Mouse (Mus musculus) MEL (cell line): ENCODE results near the gene Arrb1. TPM values are rescaled to one million over a fixed set of nuclear protein-coding genes. Genes with fewer than 3 reads are reported as not detected.

Source experiments
- DNase-seq: peaks from one replicate; pipeline ENCODE4 v3.0.0; 2011; ENCODE audit warnings: low read depth, low spot score
- H3K27ac ChIP-seq: 2 replicates; pipeline ENCODE4 v1.5.1; 2012; ENCODE audit warnings: low read depth, mild to moderate bottlenecking, control low read depth, low read length, moderate library complexity; ENCODE audit not compliant: control insufficient read depth
- H3K27me3 ChIP-seq, 2 experiments: fragments of 150-350 bp in 1 of 2; sonication (generic) in 1 of 2; 2 replicates each; pipeline ENCODE4 v1.6.1; 2012; ENCODE audit warnings: low read length in 2 of 2, mild to moderate bottlenecking in 2 of 2, improper control_type of control experiment in 1 of 2, moderate library complexity in 1 of 2; ENCODE audit not compliant: insufficient read depth in 2 of 2, control insufficient read depth in 1 of 2
- H3K36me3 ChIP-seq, 2 experiments: 2 replicates each; pipeline ENCODE4 v1.6.1; 2012 to 2014; ENCODE audit warnings: low read length in 2 of 2, improper control_type of control experiment in 1 of 2, inconsistent platforms in 1 of 2, mild to moderate bottlenecking in 1 of 2; ENCODE audit not compliant: insufficient read depth in 2 of 2, control insufficient read depth in 1 of 2
- H3K4me1 ChIP-seq, 2 experiments: fragments of 150-350 bp in 1 of 2; sonication (generic) in 1 of 2; 2 replicates each; pipeline ENCODE4 v1.6.1; 2012; ENCODE audit warnings: low read length in 2 of 2, improper control_type of control experiment in 1 of 2, mild to moderate bottlenecking in 1 of 2; ENCODE audit not compliant: insufficient read depth in 2 of 2, control insufficient read depth in 1 of 2
- H3K4me3 ChIP-seq, 2 experiments: fragments of 150-350 bp in 1 of 2; sonication (generic) in 1 of 2; 2 replicates each; pipeline ENCODE4 v1.5.1; 2012; ENCODE audit warnings: low read depth in 2 of 2, low read length in 2 of 2, mild to moderate bottlenecking in 2 of 2, moderate library complexity in 2 of 2, control low read depth in 1 of 2, improper control_type of control experiment in 1 of 2; ENCODE audit not compliant: control insufficient read depth in 1 of 2, insufficient read depth in 1 of 2
- H3K79me2 ChIP-seq: 2 replicates; pipeline ENCODE4 v1.6.1; 2012; ENCODE audit warnings: mild to moderate bottlenecking, low read length, moderate library complexity; ENCODE audit not compliant: control insufficient read depth, poor library complexity, insufficient read depth
- H3K9ac ChIP-seq: 2 replicates; pipeline ENCODE4 v1.6.1; 2012; ENCODE audit warnings: low read depth, mild to moderate bottlenecking, control low read depth, low read length, moderate library complexity; ENCODE audit not compliant: control insufficient read depth, poor library complexity, severe bottlenecking
- H3K9me3 ChIP-seq: fragments of 150-350 bp; sonication (generic); replicated peaks from 2 replicates; pipeline ENCODE4 v1.6.1; 2012; ENCODE audit warnings: mild to moderate bottlenecking, low read length, improper control_type of control experiment, moderate library complexity; ENCODE audit not compliant: insufficient read depth
- CTCF ChIP-seq, 3 experiments: IDR thresholded peaks in 2 of 3; conservative IDR thresholded peaks in 1 of 3; 2 replicates each; pipeline ENCODE4 v1.5.1; 2011 to 2012; ENCODE audit warnings: low read length in 3 of 3, low read depth in 2 of 3, mild to moderate bottlenecking in 2 of 3, improper control_type of control experiment in 1 of 3, inconsistent platforms in 1 of 3, mixed read lengths in 1 of 3, moderate library complexity in 1 of 3; ENCODE audit not compliant: control insufficient read depth in 1 of 3, insufficient read depth in 1 of 3, poor library complexity in 1 of 3, severe bottlenecking in 1 of 3
- HCFC1 ChIP-seq: IDR thresholded peaks from 2 replicates; pipeline ENCODE4 v1.6.1; 2012; ENCODE audit warnings: low read depth, mild to moderate bottlenecking, inconsistent platforms, low read length, improper control_type of control experiment, moderate library complexity
- JUND ChIP-seq: IDR thresholded peaks from 2 replicates; pipeline ENCODE4 v1.6.1; 2011; ENCODE audit warnings: low read depth, mild to moderate bottlenecking, improper control_type of control experiment, low read length
- MAFK ChIP-seq: IDR thresholded peaks from 2 replicates; pipeline ENCODE4 v1.6.1; 2011; ENCODE audit warnings: low read depth, mild to moderate bottlenecking, low read length, improper control_type of control experiment, borderline replicate concordance
- MXI1 ChIP-seq: IDR thresholded peaks from 2 replicates; pipeline ENCODE4 v1.6.1; 2011; ENCODE audit warnings: mild to moderate bottlenecking, low read depth, low read length, improper control_type of control experiment
- MYB ChIP-seq: IDR thresholded peaks from 2 replicates; pipeline ENCODE4 v1.6.1; 2011; ENCODE audit warnings: mild to moderate bottlenecking, low read depth, low read length, improper control_type of control experiment
- POLR2A ChIP-seq, 2 experiments: IDR thresholded peaks; 2 replicates each; pipeline ENCODE4 v1.6.1; 2011 to 2012; ENCODE audit warnings: low read length in 2 of 2, mild to moderate bottlenecking in 2 of 2, control low read depth in 1 of 2, improper control_type of control experiment in 1 of 2, low read depth in 1 of 2, moderate library complexity in 1 of 2; ENCODE audit not compliant: control insufficient read depth in 1 of 2, insufficient read depth in 1 of 2, poor library complexity in 1 of 2
- POLR2AphosphoS2 ChIP-seq: IDR thresholded peaks from 2 replicates; pipeline ENCODE4 v1.6.1; 2011; ENCODE audit warnings: low read length, improper control_type of control experiment
- RAD21 ChIP-seq: IDR thresholded peaks from 2 replicates; pipeline ENCODE4 v1.6.1; 2011; ENCODE audit warnings: mild to moderate bottlenecking, low read depth, low read length, improper control_type of control experiment
- SIN3A ChIP-seq: IDR thresholded peaks from 2 replicates; pipeline ENCODE4 v1.6.1; 2012; ENCODE audit warnings: low read length, improper control_type of control experiment, inconsistent platforms
- SMC3 ChIP-seq: IDR thresholded peaks from 2 replicates; pipeline ENCODE4 v1.6.1; 2011; ENCODE audit warnings: low read depth, low read length, improper control_type of control experiment
- TBP ChIP-seq: IDR thresholded peaks from 2 replicates; pipeline ENCODE4 v1.8.0; 2011; ENCODE audit warnings: low read depth, low read length, improper control_type of control experiment
- ZC3H11A ChIP-seq: IDR thresholded peaks from 2 replicates; pipeline ENCODE4 v1.6.1; 2012; ENCODE audit warnings: low read depth, mild to moderate bottlenecking, inconsistent platforms, low read length, improper control_type of control experiment
- ZMIZ1 ChIP-seq: IDR thresholded peaks from 2 replicates; pipeline ENCODE4 v1.6.1; 2012; ENCODE audit warnings: low read depth, mild to moderate bottlenecking, inconsistent platforms, low read length, improper control_type of control experiment, moderate library complexity
- ZNF384 ChIP-seq: IDR thresholded peaks from 2 replicates; pipeline ENCODE4 v1.6.1; 2012; ENCODE audit warnings: low read depth, mild to moderate bottlenecking, inconsistent platforms, low read length, improper control_type of control experiment
- polyA plus RNA-seq, 2 experiments: library from polyadenylated mRNA; stranded (reverse) in 1 of 2; unstranded in 1 of 2; fragments of >175 nt in 1 of 2; fragments of >200 nt in 1 of 2; gene quantifications; 2 replicates each; pipeline versions ENCODE4 v1.2.1 to v1.2.4; 2012; ENCODE audit warnings: low replicate concordance in 2 of 2, low read depth in 1 of 2; ENCODE audit not compliant: insufficient read length in 2 of 2, insufficient read depth in 1 of 2, missing spikeins in 1 of 2
- total RNA-seq: library from RNA; depleted of rRNA; stranded (reverse); fragments of 300-350 nt; gene quantifications from 2 replicates; pipeline ENCODE4 v1.2.3, GENCODE M21; 2012

The Arrb1 gene
- total and polyA plus RNA-seq, 3 experiments, result 27.0 to 67.7 (median 62.7) TPM

DNA sequence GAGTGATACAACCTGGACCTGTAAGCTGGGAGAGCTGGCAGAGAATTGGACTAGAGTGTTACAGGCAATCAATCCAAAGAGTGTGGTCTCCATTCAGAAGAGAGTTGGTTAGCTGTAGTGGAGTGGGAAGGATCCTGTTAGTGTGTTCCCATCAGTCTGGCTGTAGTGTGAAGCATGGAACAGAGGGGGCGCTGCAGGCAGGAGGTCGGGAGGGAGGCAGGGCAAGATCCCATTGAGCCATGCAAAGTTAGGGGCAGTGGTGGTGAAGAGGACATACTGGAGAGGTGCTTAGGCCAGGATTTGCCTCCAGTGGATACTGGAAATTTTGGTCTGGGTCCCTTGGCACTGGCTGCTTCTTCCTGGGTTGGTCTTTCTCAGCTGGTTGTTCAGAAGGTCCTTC lies 83.0 kb downstream of the Arrb1 start:
- H3K9me3 ChIP-seq, result no peaks in the 10 kb centered on the region
- H3K27ac ChIP-seq, result no peak overlapping the region
- peaks cover 5 to 8% of the 10 kb centered on the region in 2 experiments for H3K27me3 ChIP-seq
- no peak for DNase-seq
- no peaks in the 10 kb centered on the region for H3K79me2 ChIP-seq
- H3K36me3 ChIP-seq, result no peaks in the 10 kb centered on the region
- no peak overlapping the region for H3K9ac ChIP-seq
- TF ChIP-seq HCFC1 (no peak), CTCF (IDR thresholded peaks at IDR 0.05 in 2 of 3, conservative IDR thresholded peaks at IDR 0.05 in 1 of 3; ENCODE audit: control insufficient read depth in 1 of 3, insufficient read depth in 1 of 3, low read depth in 2 of 3, low read length in 3 of 3, poor library complexity in 1 of 3, severe bottlenecking in 1 of 3) (peak in 1 of 3 experiments; percentile 27; a peak in 2 of 6 replicates), ZMIZ1 (no peak), ZNF384 (no peak), TBP (no peak)
- H3K4me1 ChIP-seq, result no peaks in the 10 kb centered on the region
- H3K4me3 ChIP-seq, result no peak overlapping the region

DNA sequence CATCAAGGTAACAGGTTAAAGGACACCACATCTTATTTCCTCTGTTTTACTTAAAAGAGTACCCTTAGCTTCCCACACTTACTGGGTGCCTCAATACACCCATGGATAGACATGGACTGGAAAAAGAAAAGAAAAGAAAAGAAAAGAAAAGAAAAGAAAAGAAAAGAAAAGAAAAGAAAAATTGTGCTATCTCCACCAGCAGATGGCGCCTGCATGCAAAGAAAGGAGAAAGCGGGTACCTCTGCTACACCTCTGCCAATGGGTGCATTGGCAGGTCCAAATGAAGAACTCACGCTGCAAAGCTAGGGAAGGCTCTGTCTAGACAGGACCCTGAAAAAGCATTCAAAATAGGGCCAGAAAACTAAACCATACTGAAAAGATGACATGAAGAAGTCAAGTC lies 83.6 kb downstream of the Arrb1 start:
- peaks cover 5 to 8% of the 10 kb centered on the region in 2 experiments for H3K27me3 ChIP-seq
- TF ChIP-seq SMC3 (peak; percentile 90), ZC3H11A (peak; percentile 86), POLR2A (IDR thresholded peaks at IDR 0.05; ENCODE audit: control insufficient read depth in 1 of 2, insufficient read depth in 1 of 2, low read depth in 1 of 2, low read length in 2 of 2, poor library complexity in 1 of 2) (no peak), CTCF (IDR thresholded peaks at IDR 0.05 in 2 of 3, conservative IDR thresholded peaks at IDR 0.05 in 1 of 3; ENCODE audit: control insufficient read depth in 1 of 3, insufficient read depth in 1 of 3, low read depth in 2 of 3, low read length in 3 of 3, poor library complexity in 1 of 3, severe bottlenecking in 1 of 3) (peak; percentile 36 to 76 (median 71)), SIN3A (0 out of 2 replicates have a peak, but pooled peaks have one; percentile 23), HCFC1 (no peak), JUND (no peak), MYB (no peak), RAD21 (peak; percentile 80)
- TF ChIP-seq, all 39 proteins: peak for 5
- peak; percentile 55 for DNase-seq

DNA sequence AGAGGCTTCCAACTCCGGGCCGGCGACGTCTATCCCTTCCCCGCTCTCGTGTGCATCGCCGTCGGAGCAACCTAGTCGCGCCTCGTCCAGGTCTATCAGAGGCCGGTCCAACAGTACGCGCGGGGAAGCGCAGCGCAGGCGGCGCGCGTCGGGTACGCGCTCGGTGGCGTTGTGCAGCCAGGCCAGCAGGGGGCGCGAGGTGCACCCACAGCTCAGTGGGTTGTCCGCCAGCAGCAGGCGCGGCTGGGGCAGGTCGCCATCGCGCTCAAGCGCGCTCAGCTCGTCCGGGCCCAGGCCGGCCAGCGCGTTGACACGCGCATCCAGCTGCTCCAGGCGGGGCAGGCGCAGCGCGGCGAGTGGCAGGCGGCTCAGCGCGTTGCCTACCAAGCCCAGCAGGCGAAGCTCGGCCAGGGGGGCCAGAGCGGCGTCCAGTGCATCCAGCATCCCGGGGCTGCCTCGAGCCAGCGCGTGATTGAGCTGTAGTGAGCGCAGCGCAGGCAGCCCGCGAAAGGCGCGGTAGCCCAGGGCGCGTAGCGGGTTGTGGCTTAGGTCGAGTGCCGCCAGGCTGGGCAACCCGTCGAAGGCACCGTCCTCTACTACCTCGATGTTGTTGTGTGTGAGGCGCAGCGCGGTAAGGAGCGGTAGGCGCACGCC lies 90.6 kb downstream of the Arrb1 start:
- Histone ChIP-seq H3K79me2 (no peaks in the 10 kb centered on the region), H3K4me3 (no peak overlapping the region), H3K36me3 (no peaks in the 10 kb centered on the region), H3K4me1 (no peaks in the 10 kb centered on the region), H3K9ac (no peak overlapping the region), H3K9me3 (no peaks in the 10 kb centered on the region), H3K27me3 (peaks cover 2 to 5% of the 10 kb centered on the region in 2 experiments), H3K27ac (no peak overlapping the region)
- no peak for TF ChIP-seq MAFK
- no peak for TF ChIP-seq MYB
- TF ChIP-seq TBP, result no peak
- peak in 1 of 3 experiments; percentile 31; a peak in 3 of 6 replicates for TF ChIP-seq CTCF (IDR thresholded peaks at IDR 0.05 in 2 of 3, conservative IDR thresholded peaks at IDR 0.05 in 1 of 3; ENCODE audit: control insufficient read depth in 1 of 3, insufficient read depth in 1 of 3, low read depth in 2 of 3, low read length in 3 of 3, poor library complexity in 1 of 3, severe bottlenecking in 1 of 3)
- TF ChIP-seq POLR2AphosphoS2, result no peak
- TF ChIP-seq MXI1, result no peak
- DNase-seq, result no peak

More for the DNA sequence above, 83.6 kb downstream of the Arrb1 start:
- no peaks in the 10 kb centered on the region for H3K79me2 ChIP-seq
- no peak overlapping the region for H3K27ac ChIP-seq
- H3K9ac ChIP-seq, result no peak overlapping the region
- H3K4me3 ChIP-seq, result no peak overlapping the region
- no peaks in the 10 kb centered on the region for H3K36me3 ChIP-seq
- no peaks in the 10 kb centered on the region for H3K9me3 ChIP-seq
- no peaks in the 10 kb centered on the region for H3K4me1 ChIP-seq
